Mouse (Mus musculus): ENCODE results near the gene Depdc7. TPM values are rescaled to one million over a fixed set of nuclear protein-coding genes. Genes with fewer than 3 reads are reported as not detected.

Depdc7 gene
- polyA plus RNA-seq, 1 experiment from 2014 or later: 8.1 TPM

DNA sequence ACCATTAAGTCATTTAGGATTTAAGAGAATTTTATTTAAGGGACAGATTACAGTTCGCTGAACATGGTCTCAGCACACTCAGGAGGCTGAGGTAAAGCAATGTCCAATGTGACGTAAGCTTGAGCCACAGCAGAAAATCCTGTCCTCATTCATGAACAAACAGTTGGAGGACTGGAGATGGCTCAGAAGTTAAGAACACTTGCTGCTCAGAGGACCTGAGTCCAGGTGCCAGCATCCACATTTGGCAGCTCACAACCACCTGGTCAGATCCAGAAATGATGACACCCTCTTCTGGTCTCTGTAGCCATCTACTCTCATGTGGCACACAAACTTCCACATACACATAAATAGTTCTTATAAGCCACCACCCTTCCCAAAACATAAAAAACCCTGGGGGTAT, 3.0 kb downstream of the Depdc7 start:
- Histone ChIP-seq H3K4me3 (ENCODE audit: low read depth, low read length) (no peak overlapping the region), H3K9ac (no peak overlapping the region), H3K27me3 (ENCODE audit: insufficient read depth, low read length) (no peaks in the 10 kb centered on the region), H3K4me1 (ENCODE audit: insufficient read depth) (0 out of 2 replicates have a peak, but pooled peaks cover 3% of the 10 kb centered on the region), H3K9me3 (ENCODE audit: low read depth, low read length) (no peaks in the 10 kb centered on the region), H3K36me3 (ENCODE audit: insufficient read depth) (no peaks in the 10 kb centered on the region), H3K27ac (ENCODE audit: low read depth) (no peak overlapping the region), H3K4me2 (no peak overlapping the region)
- 88% methylated on average over 2 of the region's 2 CpGs for WGBS
- TF ChIP-seq CTCF (IDR thresholded peaks at IDR 0.05; ENCODE audit: low read depth): no peak
- no peak for ATAC-seq (ENCODE audit: insufficient read depth)
- no peak for DNase-seq

GRCm38 (mm10) chr2:104736241-104736640, 6.4 kb downstream of the Depdc7 start:
- ATAC-seq (ENCODE audit: insufficient read depth) (no peak), DNase-seq (no peak)
- Histone ChIP-seq H3K9me3 (ENCODE audit: low read depth, low read length) (no peaks in the 10 kb centered on the region), H3K27me3 (ENCODE audit: insufficient read depth, low read length) (no peaks in the 10 kb centered on the region), H3K4me1 (ENCODE audit: insufficient read depth) (no peaks in the 10 kb centered on the region), H3K36me3 (ENCODE audit: insufficient read depth) (no peaks in the 10 kb centered on the region), H3K27ac (ENCODE audit: low read depth) (no peak overlapping the region), H3K4me2 (no peak overlapping the region), H3K9ac (no peak overlapping the region), H3K4me3 (ENCODE audit: low read depth, low read length) (no peak overlapping the region)
- 57% methylated on average over 7 of the region's 7 CpGs for WGBS
- TF ChIP-seq CTCF (IDR thresholded peaks at IDR 0.05; ENCODE audit: low read depth): no peak

DNA sequence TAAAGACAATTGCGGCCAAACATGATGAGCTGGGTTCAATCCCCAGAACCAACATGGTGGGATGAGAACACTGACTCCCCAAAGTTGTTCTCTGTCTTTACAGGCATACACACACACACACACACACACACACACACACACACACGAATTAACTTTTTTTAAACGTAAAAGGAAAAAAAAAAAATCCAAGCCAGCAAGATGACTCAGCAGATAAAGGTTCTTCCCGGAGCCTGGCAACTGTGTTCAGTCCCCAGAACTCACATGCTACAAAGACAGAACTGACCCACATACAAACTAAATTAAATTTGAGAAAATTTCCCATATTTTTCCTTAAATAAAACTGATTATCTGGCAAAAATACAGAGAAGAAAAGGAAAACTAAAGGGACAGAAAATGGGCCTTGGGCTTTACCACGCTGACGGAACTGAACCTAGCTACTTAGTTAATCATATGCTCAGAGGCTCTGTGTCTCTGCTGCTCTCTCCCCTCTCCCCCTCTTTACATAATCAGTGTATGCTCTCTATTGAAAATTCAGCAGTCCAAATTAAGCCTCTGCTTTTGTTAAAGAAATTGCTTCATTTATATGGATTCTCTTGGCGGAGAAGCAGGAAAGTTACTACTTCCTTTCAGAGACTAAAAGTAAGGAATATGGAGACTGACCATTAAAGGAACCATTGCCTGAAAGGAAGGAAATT, 10.0 kb downstream of the Depdc7 start:
- DNase-seq (no peak), ATAC-seq (ENCODE audit: insufficient read depth) (no peak)
- Histone ChIP-seq H3K9me3 (ENCODE audit: low read depth, low read length) (no peaks in the 10 kb centered on the region), H3K4me2 (no peak overlapping the region), H3K9ac (no peak overlapping the region), H3K27me3 (ENCODE audit: insufficient read depth, low read length) (no peaks in the 10 kb centered on the region), H3K36me3 (ENCODE audit: insufficient read depth) (no peaks in the 10 kb centered on the region), H3K4me3 (ENCODE audit: low read depth, low read length) (no peak overlapping the region), H3K4me1 (ENCODE audit: insufficient read depth) (no peaks in the 10 kb centered on the region), H3K27ac (ENCODE audit: low read depth) (no peak overlapping the region)
- 71% methylated on average over 7 of the region's 7 CpGs for WGBS
- no peak for TF ChIP-seq CTCF (IDR thresholded peaks at IDR 0.05; ENCODE audit: low read depth)

DNA sequence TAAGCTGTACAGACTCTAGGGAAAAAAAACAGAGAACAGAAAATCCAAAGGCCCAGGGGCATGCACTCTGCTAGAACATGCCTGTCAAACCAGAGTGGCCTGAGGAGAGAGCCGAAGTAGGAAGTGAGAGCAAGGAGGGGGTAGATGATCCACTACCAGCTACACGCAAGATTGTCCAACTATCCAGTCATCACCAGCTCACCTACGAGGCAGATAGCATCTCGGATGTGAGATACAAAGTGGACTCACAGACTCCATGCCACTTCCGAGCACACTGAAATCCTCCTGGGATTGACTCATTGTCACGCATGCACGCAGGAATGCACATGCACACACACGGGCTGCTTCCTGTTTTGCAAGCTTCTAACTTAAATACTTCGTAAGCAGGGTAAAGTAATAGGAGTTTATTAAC, 10.6 kb downstream of the Depdc7 start:
- Histone ChIP-seq H3K27ac (ENCODE audit: low read depth) (no peak overlapping the region), H3K9me3 (ENCODE audit: low read depth, low read length) (no peaks in the 10 kb centered on the region), H3K4me3 (ENCODE audit: low read depth, low read length) (no peak overlapping the region), H3K36me3 (ENCODE audit: insufficient read depth) (no peaks in the 10 kb centered on the region), H3K4me2 (no peak overlapping the region), H3K27me3 (ENCODE audit: insufficient read depth, low read length) (no peaks in the 10 kb centered on the region), H3K9ac (no peak overlapping the region), H3K4me1 (ENCODE audit: insufficient read depth) (no peaks in the 10 kb centered on the region)
- ATAC-seq (ENCODE audit: insufficient read depth): no peak
- 71% methylated on average over 9 of the region's 9 CpGs for WGBS
- no peak for DNase-seq
- no peak for TF ChIP-seq CTCF (IDR thresholded peaks at IDR 0.05; ENCODE audit: low read depth)

DNA sequence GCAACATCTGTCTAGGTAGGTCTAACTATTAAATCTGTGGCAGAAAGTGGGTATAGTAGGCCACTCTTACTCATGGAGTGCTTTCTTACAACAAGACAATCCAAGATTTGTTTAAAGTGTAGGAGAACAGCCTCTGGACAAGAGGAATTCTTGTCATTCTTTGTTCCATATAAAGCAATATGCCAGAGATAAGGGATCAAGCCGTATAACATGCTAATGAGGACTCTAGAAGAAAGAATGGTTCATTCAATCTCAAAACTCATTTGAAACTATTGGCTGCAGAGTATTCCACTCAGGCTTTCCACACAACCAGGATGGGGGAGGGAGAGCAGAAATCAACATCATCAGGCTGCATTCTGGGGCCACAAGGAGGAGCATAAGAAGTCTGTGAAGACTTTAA, 15.3 kb downstream of the Depdc7 start:
- H3K27ac ChIP-seq (ENCODE audit: low read depth): no peak overlapping the region
- WGBS: 37% methylated on average over 1 of the region's 1 CpGs

GRCm38 (mm10) chr2:104722021-104722420, 20.7 kb downstream of the Depdc7 start:
- Histone ChIP-seq H3K4me2 (no peak overlapping the region), H3K36me3 (ENCODE audit: insufficient read depth) (no peaks in the 10 kb centered on the region), H3K4me1 (ENCODE audit: insufficient read depth) (no peaks in the 10 kb centered on the region), H3K9me3 (ENCODE audit: low read depth, low read length) (no peaks in the 10 kb centered on the region), H3K4me3 (ENCODE audit: low read depth, low read length) (no peak overlapping the region), H3K27ac (ENCODE audit: low read depth) (no peak overlapping the region), H3K9ac (no peak overlapping the region), H3K27me3 (ENCODE audit: insufficient read depth, low read length) (no peaks in the 10 kb centered on the region)
- no peak for TF ChIP-seq CTCF (IDR thresholded peaks at IDR 0.05; ENCODE audit: low read depth)
- ATAC-seq (ENCODE audit: insufficient read depth) (no peak), DNase-seq (no peak)
- WGBS: 73% methylated on average over 3 of the region's 3 CpGs

More for the DNA sequence above, 15.3 kb downstream of the Depdc7 start:
- no peak overlapping the region for H3K9ac ChIP-seq
- no peaks in the 10 kb centered on the region for H3K9me3 ChIP-seq (ENCODE audit: low read depth, low read length)
- DNase-seq: peak; percentile 26
- no peak overlapping the region for H3K4me2 ChIP-seq
- no peak for TF ChIP-seq CTCF (IDR thresholded peaks at IDR 0.05; ENCODE audit: low read depth)
- H3K4me1 ChIP-seq (ENCODE audit: insufficient read depth): no peaks in the 10 kb centered on the region
- H3K4me3 ChIP-seq (ENCODE audit: low read depth, low read length): no peak overlapping the region
- H3K27me3 ChIP-seq (ENCODE audit: insufficient read depth, low read length): no peaks in the 10 kb centered on the region
- ATAC-seq (ENCODE audit: insufficient read depth): 0 out of 2 replicates have a peak, but pooled peaks have one; percentile 47
- no peaks in the 10 kb centered on the region for H3K36me3 ChIP-seq (ENCODE audit: insufficient read depth)

DNA sequence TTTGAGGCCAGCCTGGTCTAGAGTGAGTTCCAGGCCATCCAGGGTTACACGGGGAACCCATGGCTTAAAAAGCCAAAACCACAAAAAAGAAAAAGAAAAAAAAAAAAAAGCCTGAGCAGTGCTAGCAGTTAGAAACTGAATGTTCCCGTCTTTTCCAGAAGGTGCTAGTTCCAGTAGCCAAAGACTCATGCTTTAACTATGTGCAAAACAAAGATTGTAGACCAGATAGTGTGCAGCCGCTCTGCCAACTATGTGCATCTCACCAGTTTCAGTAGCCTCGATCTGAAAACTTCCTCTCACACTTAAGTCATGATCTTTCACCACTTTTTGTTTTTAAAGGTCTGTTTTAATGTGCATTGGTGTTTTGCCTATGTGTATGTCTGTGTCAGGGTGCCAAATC, 24.9 kb downstream of the Depdc7 start:
- DNase-seq (no peak), ATAC-seq (ENCODE audit: insufficient read depth) (no peak)
- Histone ChIP-seq H3K9me3 (ENCODE audit: low read depth, low read length) (no peaks in the 10 kb centered on the region), H3K27ac (ENCODE audit: low read depth) (no peak overlapping the region), H3K27me3 (ENCODE audit: insufficient read depth, low read length) (no peaks in the 10 kb centered on the region), H3K4me2 (no peak overlapping the region), H3K4me1 (ENCODE audit: insufficient read depth) (no peaks in the 10 kb centered on the region), H3K9ac (no peak overlapping the region), H3K36me3 (ENCODE audit: insufficient read depth) (no peaks in the 10 kb centered on the region), H3K4me3 (ENCODE audit: low read depth, low read length) (no peak overlapping the region)
- TF ChIP-seq CTCF (IDR thresholded peaks at IDR 0.05; ENCODE audit: low read depth): no peak
- WGBS: 84% methylated on average over 4 of the region's 4 CpGs

All from lung, embryonic 14.5 days (tissue).